Mouse (Mus musculus): ENCODE results near the gene Tmcc2. TPM values are rescaled to one million over a fixed set of nuclear protein-coding genes. Genes with fewer than 3 reads are reported as not detected.

The Tmcc2 gene
- polyA plus RNA-seq, 1 experiment: 7.9 TPM

DNA sequence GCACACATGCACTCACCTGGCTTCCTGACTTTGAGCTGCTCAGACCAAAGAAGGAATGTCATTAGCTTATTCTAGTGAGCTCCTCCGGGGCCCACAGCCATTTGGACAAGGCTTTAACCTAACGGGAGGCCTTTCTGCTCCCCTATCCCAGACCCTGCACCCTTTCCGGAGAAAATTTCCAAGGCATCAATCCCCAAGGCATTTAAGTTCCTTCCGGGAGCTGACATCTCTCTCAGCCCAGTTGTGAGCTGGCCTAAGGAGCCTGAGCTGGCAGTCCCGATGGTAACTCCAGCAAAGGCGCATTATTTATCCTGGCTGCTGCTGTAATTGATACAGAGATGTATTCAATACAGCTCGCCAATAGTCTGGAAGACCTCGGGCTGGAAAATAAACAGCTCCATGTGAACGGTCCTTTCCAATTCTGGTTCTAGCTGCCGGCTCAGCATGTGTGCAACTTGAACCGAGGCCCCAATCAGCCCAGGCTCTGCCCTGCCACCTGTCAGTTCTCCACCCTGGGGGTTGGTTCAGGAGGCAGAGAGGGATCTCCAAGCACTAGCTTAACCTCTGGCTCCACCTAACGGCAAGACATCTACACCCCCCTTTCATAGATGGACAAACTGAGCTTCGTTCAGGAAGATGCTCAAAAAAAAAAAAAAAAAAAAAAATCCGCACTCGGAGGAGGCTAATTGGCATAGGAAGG, 1.0 kb downstream of the Tmcc2 start:
- DNase-seq (ENCODE audit: low spot score): no peak

DNA sequence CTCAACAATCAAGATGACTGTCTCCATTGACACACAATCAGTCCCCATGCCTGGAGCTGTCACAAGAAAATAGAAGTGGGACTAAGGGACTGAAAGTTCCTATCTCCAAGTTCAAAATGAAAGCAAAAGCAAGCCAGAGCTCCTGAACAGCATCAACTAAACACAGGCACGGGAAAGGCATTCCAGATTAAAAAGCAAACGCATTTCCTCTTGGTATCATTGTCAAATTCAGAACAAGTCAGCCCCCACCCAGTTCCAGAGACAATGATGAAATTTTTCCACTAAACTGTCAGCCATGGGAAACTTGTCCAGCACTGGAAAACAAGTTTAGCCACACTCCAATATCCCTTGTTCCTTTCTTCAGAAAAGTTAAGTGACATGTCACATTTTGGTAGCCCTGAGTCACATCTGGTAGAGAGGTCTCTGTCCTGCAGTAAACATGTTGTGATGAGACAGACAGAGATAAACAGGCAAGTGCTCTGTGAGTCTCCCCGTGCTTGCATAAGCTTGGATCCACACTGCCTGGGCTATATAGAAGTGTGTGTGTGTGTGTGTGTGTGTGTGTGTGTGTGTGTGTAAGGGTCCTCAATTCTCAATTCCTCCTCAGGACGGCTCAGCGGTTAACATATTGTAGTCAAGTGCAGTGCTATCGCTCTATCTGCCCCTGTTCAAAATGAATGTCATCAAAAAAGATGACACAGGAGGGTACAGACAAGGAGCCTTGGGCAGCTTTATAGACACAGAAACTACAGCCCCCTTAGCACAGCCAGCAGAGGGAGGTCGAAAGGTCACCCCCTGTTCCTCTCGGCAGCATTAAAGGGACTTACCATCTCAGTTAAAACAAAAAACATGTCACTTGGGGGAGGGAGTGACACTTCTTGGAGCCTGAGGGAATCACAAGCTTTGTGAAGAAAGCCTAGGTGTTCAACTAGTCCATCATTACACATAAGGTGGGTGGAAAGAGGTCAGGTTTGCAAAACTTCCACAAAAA, 2.0 kb downstream of the Tmcc2 start:
- no peak for DNase-seq (ENCODE audit: low spot score)

DNA sequence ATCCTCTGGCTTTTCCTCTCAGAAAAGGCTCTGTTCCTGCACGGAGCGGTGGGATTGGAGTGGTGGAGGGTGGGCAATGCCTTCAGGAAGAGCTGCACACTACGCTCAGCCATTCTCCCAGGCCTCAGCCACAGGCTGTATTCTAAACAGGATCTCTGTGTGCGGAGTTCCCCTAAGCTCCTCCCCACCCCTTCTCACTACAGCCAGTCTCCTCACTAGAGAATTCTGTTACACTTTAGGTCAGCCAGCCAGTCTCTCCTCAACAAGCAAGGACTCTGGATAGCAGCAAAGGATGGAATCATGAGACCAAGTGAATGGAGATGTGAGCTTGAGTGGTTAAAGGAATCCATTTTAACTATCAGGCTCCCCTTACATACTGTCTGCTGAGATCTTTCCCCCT, 3.1 kb downstream of the Tmcc2 start:
- no peak for DNase-seq (ENCODE audit: low spot score)

DNA sequence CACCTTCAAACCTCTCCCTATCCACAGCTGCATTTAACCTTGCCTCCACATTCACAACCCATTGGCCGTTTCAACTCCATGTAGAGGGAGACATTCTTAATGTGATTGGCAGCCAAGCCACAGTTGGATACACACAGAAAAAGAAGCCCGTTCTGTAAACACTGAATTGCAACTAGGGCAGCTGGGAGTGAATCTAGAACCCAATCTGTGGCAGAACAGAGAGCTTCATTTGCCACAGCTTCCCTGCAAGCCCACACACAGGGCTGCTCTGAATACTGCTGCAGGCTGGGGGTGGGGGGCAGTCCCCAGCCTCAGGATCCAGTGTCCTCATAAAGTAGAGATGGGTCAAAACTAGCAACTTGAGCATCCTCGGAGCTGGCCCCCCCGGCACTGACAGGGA, 4.8 kb downstream of the Tmcc2 start:
- no peak for DNase-seq (ENCODE audit: low spot score)

DNA sequence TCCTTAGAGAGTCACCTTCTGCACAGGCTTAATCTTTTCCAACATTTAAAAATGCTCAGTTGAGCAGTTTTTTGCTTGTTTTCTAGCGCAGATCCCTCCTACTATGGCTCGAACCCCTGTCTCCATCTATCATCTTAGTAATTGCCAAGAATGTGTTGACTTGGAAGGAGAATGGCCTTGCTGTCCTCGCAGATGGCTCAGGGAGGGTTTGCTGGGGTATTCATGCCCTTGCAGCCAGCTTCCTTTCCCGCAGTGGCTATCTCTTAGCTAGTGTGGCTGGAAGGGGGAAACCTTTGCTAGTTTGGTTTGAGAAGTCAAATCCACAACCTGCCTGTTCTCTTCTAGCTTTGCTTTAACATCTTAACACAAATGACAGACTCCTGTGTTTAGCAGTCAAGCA, 5.4 kb downstream of the Tmcc2 start:
- DNase-seq (ENCODE audit: low spot score): no peak

DNA sequence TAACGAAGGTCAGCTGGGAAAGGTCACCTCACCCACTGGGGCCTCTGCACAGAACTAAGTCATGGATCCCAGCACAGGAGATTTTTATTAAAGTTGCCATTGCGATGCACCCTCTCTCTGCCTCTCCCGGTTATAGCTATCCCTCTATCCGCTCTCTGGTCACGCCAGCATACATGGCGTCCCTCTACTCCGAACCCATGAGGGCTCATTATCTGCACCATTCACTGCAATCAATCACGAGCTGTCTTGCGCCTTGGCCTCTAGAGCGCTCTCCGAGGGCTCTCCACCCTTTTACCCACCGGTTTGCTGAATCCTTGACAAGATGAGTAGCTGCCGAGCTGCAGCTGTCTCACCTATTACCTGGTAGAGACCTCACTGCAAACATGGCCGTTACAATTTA, 5.8 kb downstream of the Tmcc2 start:
- no peak for DNase-seq (ENCODE audit: low spot score)

DNA sequence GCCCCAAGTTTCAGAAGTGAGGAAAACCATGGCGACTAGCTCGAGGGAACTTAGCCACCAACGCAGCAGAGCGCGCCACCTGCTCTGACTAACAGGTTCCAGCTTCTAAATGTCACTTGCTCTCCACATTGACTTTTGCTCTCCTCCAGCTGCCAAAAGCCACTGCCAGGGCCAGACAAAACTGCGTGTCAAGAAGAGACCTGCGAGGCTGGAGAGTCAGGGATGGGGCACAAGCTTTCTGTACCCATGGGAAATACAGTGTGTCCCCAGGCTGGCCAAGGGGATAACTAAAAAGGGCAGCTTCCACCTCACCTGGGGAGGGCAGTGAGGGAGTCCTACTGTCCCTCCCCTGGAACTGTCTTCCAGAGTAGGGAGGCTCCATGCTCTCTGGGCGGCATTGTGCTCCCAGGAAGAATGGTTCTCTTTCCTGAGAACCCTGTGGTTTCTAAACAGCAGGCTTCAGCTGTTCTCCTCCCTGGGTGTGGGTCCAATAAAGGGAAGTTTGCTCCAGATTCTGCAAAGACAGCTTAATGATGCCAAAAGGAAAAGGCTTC, 7.0 kb downstream of the Tmcc2 start:
- DNase-seq (ENCODE audit: low spot score): no peak

DNA sequence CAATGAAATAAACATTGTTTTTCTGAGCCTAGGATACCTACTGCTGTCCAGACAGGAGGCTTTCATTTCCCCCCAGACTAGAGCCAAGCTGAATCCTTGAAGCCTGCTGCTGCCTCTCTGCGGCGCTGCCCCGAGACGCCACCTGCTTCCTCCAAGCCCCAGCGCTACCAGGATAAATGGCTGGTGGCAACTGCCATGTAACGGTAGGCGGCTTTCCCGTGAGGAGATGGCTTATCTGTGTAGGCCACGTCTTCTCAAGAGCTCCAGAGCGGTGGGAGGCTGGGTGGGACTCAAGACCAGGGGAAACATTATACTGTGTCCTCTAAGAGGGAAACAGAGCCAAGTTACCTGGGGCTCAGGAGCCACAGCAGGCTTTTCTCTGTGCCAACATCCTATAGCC, 9.2 kb downstream of the Tmcc2 start:
- no peak for DNase-seq (ENCODE audit: low spot score)

DNA sequence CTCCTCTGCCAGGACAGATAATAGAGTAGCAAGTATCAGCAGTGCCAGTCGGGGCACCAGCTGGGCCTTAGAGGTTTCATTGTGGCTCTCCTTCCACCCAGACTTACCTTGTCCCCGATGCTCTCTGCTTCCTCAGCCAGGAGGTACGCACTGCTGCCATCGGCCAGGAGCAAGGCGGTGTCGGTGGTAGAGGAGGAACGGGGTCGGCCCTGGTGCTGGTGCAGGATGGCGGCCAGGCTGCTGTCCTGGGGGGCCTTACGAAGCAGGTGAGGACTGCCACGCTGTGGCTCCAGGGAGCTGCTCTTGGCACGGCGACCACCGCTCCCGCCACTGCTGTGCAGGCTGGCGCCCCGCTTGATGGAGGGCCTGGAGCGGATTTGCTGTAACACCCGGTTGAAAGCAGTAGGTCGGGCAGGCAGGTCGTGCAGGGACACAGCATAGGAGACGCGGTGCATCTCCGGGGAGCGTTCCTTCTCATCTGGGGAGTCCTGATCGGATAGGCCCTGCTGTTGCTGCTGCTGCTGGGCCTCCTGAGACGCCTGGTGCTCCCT, 10.5 kb downstream of the Tmcc2 start:
- DNase-seq (ENCODE audit: low spot score): no peak

DNA sequence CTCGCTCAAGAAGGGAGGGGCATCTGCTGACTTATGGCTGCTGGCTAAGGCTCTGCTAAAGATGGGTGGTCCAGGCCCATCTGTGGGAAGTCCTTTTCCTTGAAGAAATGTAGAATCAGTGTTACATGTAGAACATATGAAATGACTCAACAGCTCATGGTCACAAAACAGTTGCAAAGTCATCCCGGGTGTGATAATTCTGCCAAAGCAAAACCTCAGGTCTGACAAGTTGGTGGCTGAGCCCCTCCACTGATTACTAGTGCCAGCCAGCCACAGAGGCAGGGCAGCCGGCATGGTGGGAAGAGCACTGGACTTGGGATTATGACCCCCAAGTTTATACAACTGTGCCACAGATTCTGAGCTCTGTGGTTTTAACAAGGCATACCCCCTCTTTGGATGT, 13.3 kb downstream of the Tmcc2 start:
- DNase-seq (ENCODE audit: low spot score): no peak

DNA sequence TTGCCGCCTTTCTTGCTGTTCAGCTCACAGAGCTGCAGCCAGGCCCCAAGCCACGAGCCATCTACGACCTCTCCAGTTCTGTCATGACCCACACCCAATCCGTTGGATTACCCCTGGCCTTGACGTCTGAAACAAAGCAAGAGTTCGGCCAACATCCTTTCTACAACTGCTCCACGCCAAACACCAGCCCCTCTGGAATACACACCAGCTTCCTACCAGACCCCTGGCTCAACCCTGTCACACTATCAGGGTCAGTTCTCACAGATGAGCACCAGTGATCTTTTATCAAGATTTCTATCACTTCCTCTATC, 14.1 kb downstream of the Tmcc2 start:
- DNase-seq (ENCODE audit: low spot score): no peak

DNA sequence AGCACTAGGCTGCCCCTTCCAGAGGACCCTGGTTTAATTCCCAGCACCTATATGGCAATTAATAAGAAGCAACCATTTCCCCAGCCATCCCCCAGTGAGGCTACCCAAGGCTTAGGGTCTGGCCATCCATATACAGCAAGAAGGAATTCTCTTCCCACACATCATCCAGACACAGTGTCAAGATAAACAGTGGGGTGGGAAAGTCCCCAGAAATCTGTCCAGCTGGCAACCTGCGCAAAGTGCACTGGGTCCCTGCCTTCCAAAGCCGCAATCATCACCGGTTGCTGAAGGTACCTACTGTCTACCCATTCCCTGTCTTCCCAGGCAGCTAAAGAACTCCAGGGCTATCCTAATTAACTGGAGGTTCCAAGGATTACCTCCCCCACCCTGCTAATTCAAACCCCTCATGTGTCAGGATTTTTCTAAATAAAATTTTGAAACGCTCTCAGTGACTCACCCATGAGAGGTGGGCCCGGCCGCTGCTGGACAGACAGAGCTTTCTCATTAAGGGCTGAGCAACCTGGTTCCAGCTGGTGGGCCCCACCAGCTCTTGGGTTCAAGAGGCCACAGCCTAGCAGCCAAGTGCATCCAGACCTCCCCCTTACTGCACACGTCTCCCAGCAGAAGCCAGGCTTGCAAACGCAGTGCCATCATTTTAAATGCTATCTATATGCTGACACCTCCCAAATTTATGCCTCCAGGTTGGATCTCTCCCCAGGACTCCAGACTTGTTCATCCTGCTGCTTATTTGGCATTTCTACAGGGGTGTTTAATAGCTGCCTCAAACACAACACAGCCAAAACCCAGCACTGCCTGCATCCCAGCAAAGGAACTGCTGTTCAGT, 14.6 kb downstream of the Tmcc2 start:
- no peak for DNase-seq (ENCODE audit: low spot score)

DNA sequence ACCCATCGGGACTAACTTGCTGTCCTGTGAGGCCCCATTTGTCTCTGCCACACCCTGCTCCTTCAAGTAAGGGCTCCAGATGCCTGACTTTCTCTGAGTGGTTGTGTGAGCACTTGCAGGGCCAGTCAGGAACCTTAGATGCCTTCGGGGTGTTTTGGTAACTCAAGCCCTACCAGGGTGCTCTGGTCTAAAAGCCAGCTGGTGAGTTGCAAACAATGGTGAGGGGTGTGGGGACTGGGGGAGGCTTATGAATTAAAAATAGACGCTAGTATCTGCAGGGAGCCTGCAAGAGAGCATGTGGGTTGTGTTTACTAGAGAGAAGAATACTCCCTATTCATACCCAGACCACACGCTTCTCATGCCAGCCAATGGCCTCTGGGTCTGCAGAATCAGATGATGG, 15.8 kb downstream of the Tmcc2 start:
- no peak for DNase-seq (ENCODE audit: low spot score)

DNA sequence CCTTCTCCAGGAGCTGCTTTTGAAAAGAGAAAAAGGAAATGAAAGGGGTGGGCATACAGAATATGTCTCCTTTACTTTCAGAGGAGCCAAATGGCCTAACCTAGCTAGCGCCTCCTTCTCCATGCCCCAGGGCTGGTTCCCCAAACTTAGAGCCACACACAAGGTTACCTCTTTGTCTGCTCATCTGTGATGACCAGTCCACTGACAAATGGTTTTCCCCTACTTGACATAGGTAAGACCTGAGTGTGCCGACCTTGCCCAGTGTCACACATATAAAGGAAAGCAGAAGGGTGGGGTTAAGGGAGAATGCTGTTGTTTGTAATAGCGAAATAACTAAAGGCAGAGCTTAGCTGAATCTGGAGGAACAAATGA, 16.2 kb downstream of the Tmcc2 start:
- DNase-seq (ENCODE audit: low spot score): no peak

DNA sequence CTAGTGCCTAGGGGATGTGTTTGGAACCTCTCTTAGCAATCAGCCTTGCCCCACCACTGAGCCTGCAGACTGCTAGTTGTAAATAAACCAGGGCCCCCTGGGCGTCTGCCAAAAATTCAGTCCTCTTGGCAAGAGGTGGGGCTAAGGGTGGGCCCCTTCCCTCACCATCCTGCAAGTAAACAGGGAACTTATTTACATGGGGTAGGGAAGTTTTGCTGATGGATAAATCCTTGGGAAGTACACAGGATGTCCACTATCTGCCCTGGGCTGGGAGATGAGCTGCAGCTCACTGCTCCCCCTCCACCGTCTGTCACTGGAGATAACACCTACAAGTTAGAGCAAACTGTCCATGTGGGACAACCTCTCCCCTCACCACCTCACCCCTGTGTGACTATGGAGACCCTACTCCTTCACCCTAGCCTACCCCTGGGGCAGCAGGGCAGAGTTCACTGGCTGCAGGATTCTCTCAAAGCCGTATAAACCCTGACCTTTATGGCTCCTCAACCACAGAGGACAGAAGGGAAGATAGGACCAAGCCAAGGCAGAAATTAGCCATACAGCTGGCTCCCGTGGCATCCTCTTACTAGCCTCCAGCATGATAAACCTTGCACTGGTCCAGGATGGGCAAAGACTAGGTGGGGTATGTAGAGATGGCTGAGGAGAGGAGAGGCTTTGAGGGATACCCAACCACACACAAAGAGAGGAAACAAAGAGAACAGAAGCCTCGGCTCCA, 16.8 kb downstream of the Tmcc2 start:
- no peak for DNase-seq (ENCODE audit: low spot score)

DNA sequence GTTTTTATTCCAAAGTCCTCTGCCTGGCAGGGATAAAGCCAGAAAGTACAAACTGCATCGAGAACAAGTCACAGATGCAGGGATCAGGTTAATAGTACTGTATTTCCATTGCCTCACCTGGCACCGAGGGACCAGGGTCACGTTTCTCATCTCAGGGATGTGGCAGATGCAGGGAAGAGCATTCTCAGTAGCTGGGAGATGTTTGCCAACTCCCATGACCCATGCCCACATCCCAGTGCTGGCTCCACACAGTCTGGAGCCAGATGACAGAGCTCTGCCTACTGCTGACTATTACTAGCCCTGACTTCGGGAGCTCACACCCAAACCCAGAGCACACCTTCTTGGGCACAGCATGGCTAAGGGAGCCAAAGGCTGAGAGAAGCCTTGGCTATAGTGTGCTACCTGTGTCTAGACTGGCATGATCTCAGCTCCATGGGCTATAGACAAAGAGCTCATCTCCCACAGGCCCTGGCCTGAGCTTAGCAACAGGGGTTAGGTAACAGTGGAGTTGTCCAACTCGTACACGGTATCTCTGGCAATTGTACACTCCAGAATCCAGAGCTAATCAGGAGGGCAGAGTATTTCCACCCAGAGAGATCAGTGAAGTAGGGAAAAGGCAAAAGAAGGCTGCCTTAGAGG, 18.1 kb downstream of the Tmcc2 start:
- DNase-seq (ENCODE audit: low spot score): no peak

DNA sequence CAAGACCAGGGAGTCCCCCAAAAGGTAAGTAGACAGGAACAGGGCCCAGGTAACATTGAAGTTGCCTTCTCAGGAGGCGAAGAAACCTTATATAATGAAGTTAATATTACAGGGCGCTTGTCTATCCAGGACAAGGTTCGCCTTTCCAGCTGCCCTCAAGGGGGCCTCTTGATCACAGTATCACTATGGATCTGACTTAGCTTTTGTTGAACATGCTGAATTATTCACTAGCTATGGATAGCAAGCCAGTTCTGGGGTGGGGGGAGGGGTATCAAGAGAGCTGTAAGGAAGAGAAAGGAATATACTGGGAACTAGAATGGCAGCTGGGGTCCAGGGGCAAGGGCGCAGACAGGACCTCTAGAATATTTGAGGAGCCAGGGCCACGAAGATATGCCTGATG, 18.7 kb downstream of the Tmcc2 start:
- DNase-seq (ENCODE audit: low spot score): no peak

DNA sequence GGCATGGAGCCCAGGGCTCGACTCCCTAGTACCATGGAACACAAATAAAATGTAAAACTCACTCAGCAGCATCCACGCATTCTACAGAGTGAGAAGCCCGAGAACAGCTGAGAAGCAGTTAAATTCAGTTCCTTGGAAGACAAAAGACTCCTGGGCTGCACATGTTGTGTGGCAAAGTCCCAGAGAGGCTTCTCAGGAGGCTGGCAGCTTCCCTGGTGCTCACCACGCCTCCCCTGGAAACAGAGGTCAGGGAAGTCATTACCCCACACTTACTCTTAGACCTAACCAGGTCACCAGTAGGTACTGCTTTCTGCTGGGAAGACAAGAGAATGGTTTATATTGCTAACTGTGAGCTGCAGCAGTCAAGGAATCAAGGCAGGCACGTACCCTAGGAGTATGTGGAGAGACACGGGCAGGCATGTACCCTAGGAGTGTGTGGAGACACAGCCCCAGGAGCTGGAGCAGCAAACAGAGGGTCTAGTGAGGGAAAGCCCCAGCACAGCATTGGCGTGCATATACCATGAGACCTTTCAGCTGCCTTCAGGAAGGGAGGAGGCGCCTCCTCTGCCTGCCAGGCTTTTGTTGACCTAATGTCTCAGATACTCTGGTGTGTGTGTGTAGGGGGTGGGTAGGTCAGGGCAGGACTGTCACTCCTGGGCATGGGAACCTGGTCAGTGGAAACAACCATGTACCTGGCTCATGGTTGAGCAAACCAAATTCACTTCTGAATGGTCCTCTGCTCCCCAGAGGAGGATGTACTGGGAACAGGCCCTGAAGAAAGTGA, 19.6 kb downstream of the Tmcc2 start:
- DNase-seq (ENCODE audit: low spot score): no peak

DNA sequence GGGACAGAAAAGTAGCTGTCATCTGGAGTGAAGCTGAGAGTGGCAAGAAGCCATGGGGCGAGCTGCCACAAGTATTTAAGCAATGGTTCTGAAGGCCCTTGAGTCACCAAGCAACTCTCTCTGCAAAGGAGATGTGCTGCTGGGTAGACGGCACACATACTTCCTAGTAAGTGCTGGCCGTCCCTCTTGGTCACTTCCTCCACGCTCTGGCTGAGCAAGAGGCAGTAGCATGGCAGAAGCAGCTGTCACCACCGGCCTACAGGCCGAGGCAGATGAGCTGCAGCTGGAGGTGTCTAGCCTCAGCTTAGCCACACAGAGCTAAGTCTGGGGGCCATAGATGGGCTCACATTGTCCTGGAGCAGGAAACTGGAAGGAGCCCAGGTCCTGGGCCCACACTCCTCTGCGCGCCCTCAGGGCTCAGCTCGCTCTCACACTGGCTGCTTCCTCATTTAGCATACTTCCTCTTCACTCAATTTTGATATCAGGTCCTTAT, 20.4 kb downstream of the Tmcc2 start:
- DNase-seq (ENCODE audit: low spot score): no peak
